Mouse (Mus musculus): ENCODE measurements around the gene 4933428G20Rik. TPM values are rescaled to one million over a fixed set of nuclear protein-coding genes. Genes with fewer than 3 reads are reported as not detected.

Gene 4933428G20Rik
- total RNA-seq, 2 experiments from 2014 or later: 0.33 TPM; not detected in 1

DNA sequence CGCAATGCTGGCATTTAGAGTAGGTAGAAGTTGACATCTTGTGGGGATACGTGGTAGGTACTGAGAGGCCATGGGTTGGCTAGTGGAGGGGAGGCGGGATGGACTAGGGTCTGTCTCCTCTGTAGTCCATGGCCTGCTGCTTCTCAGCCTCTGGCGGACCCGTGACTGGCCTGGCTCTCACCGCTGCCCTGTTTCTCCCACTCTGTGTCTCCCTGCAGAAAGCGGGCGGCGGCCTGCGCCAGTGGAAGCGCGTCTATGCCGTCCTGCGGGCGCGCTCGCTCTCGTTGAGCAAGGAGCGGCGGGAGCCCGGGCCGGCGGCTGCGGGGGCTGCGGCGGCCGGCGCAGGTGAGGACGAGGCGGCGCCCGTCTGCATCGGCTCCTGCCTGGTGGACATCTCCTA lies 37.0 kb downstream of the 4933428G20Rik start:
- DNase-seq: no peak

DNA sequence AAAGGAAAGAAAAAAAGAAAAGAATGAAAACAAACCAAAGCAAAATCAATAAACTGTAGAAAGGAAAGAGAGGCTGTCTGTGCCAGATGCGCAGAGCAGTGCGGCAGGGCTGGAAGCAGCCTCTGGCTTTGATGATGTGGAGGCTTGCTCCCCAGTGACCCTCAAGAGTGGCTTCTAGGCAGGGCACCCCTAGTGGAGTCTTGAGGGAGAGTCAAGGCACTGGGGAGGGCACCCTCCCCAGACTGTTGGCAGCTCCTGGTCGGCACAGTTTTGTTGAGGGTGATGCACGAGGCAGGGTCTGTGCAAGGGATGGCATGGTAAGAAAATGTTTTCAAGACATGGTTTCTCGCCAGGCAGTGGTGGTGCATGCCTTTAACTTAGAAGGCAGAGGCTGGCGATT lies 37.6 kb downstream of the 4933428G20Rik start:
- DNase-seq: no peak

DNA sequence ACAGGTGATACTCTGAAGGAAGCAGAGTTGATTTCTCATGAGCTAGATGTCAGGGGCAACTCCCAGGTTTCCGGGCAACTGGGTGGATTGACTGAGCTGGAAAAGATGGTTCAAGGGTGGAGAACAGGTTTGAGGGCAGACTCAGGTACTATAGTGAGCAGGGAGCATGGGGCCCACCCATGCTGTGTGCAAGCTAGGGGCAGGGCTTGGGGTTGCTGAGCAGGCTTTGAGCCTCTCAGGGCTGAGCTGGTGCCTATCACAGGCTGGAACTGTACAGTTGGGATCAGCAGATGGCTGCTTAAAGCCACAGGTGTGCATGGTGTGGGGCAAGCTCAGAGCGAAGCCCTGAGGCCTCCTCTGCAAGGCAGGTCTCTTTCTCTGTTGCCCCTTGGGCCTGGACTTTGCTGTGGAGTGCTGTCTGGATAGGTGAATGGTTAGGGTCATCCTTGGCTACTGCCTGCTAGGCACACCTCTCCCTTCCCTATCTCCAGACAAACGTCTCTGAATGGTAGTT lies 38.8 kb downstream of the 4933428G20Rik start:
- DNase-seq: no peak

DNA sequence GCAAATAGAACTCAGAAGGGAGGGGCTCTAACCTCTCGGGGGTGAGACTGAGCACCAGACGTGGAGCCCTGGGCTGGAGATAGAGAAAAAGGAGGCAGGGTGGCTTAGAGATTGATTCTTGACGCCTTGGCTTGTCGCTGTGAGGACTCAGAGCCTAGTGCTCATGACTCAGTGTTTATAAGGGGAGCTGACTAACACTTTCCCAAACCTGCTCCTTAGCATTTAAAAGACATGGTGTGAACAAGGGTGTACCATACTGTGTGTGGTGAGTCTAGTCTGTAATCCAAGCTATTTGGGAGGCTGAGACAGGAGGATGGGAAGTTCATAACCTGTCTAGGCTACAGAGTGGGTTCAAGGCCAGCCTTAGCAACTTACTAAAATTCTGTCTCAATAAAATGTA lies 43.0 kb downstream of the 4933428G20Rik start:
- DNase-seq: no peak

DNA sequence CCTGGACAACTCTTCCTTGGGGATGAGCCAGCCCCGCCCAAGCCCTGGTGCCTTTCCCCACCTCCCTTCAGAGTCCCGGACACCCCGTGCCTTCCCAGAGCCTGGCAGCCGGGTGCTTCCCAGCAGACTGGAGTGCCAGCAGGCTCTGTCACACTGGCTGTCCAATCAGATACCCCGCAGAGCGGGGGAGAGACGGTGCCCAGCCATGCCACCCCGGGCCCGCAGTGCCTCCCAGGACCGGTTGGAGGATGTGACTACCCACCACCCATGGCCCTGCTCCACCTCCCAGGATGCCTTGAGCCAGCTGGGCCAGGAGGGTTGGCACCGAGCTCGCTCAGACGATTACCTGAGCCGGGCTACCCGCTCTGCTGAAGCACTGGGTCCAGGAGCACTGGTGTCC lies 48.5 kb downstream of the 4933428G20Rik start:
- no peak for DNase-seq

DNA sequence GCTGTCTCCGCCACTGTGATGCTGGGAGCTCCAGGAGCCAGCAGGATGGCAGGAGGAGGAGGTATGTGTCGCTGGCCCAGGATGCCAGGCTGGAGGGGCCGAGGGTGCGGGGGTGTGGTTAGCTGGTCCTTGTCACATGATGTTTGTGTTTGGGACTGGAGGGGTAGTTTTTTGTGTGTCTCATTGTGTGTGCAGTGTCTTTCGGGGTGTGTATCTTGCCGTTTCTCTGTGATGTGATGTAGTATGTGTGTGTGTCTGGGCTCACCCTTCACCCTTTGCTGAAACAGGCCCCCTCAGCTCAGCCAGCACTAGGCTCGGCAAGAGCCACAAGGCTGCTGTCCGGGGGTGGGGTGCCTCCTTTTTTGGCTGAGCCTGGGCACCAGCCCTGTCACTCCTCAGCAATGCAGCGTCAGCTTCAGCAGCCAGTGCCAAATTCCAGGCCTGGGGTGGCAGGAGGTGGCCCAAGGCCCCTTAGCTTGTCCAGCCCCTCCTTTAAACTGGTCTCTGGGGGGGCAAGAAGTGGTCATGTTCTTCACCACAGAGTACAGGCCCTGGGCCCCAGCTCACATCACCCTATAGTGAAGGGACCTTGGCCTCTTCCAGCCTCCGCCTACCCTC lies 49.7 kb downstream of the 4933428G20Rik start:
- peak; percentile 80 to 81 for DNase-seq

DNA sequence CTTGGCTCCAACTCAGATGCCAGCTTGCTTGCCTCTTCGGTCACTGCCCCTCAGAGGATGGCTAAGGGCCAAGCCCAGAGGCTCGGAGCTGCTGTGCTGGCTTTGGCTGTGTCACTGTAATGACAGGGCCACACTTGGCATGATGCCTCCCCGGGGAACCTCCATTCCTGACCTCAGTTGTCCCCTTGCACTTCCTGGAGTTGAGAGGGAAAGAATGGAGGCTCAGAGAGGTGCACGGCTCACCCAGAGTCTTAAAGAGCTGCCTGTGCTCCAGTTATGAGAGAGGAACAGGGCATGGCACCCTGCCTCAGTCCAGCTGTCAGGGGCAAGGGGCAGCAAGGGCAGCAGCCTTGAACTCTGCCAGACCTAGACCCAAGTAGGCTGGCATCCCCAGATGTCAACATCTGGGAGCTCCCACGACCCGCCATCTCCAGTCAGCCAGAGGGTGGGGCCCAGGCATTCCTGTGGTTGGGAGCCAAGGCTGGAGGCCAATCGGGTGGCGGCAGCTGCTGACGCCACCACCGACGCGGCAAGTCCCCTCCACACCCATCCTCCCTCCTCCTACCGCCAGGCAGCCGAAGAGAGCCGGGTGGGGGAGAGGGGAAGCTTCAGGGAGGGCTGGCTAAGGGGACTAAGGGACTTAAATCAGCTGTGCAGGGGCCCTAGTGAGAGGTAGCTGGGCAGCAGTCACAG lies 50.4 kb downstream of the 4933428G20Rik start:
- DNase-seq: peak; percentile 93 to 95

DNA sequence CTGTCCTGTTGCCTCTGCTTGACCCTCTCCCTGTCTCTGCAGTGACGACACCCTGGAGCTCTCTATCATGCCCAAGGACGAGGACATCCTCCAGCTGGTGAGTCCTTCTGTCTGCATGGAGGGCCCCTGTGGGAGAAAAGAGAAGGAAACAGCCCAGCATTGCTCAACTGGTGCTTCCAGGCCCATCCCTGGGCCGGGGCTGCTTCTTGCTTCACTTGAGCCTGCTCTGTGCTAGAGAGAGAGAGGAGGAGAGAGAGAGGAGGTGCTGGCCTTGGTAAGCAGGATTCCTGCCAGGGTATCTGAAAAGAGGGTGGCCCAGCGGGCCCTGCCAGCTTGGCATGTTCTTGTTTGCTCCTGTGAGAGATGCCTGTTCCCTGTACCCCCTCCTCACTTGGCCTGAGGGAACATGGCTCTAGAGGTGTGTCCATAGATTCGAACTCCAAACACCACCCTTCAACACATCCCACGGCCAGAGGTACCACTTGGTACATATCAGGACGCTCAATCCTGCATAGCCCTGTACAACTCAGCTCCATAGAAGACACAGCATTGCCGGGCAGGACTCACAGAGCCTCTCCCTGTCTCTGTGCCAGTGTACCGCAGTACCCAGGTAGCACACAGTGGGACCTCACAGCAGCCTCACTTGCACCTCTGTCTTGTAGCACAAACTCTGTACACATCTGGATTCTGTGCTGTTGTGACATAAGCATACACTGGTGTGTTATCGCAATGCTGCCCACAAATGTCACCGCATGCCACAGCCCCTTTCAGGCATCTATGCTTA lies 51.3 kb downstream of the 4933428G20Rik start:
- DNase-seq: peak; percentile 69 to 84

DNA sequence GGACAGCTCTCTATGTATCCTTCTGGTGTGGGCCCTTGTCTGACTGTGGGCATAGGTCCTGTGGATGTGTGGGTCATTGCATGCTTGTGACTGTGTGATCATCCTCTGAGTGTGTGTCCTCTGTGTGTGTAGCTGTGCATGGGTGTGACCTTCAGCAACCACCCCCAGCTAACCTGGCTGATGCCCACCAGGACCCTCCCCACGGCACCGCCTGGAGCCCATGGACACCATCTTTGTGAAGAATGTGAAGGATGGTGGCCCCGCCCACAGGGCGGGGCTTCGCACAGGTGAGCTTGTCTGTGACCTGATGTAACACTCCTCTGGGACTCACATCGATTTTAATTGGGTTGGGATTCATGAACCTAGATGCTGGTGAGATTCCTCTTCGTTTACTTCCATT lies 52.2 kb downstream of the 4933428G20Rik start:
- no peak for DNase-seq

DNA sequence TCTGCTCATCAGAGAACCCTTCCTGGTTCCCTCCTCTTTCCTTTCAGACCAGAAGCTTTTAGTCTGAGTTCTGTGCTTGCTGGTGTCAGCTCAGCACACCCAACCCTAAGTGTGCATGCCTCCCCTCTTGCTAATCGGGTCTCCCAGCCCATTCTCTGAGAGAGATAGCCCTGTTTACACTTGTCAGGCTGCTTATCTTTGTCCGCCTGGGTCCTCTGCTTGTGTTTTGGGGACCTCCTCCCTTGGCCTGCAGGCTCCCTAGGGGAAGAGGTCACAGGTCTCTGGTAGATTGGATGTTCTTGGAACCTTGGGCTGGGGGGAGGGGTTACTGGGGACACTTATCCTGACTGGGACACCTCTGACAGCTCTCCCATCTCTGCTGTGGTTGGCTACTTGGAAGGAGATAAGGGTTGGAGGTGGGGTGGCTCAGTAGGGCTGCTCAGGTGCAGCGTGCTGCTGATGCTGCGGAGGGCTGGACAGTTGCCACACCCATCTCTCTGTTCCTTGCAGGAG lies 54.1 kb downstream of the 4933428G20Rik start:
- DNase-seq: no peak

DNA sequence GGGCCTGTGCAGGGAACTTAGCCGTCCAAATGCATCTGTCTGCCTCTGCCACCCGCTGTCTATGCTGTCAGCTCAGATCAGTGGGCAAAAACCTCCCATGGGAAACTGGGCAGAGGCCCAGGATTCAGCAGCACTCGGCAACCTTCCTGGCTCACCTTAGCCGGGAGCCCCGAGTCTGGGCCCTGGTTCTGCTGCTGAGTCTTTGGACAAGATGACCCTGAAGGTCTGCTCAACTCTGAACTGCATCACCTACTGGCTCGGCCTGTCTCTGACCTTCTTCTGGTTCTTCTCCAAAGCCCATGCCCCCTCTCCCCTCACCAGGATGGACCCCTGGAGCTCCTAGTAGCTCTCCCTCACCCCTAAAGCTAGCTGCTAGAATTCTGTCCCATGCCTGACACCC lies 54.5 kb downstream of the 4933428G20Rik start:
- DNase-seq: no peak

DNA sequence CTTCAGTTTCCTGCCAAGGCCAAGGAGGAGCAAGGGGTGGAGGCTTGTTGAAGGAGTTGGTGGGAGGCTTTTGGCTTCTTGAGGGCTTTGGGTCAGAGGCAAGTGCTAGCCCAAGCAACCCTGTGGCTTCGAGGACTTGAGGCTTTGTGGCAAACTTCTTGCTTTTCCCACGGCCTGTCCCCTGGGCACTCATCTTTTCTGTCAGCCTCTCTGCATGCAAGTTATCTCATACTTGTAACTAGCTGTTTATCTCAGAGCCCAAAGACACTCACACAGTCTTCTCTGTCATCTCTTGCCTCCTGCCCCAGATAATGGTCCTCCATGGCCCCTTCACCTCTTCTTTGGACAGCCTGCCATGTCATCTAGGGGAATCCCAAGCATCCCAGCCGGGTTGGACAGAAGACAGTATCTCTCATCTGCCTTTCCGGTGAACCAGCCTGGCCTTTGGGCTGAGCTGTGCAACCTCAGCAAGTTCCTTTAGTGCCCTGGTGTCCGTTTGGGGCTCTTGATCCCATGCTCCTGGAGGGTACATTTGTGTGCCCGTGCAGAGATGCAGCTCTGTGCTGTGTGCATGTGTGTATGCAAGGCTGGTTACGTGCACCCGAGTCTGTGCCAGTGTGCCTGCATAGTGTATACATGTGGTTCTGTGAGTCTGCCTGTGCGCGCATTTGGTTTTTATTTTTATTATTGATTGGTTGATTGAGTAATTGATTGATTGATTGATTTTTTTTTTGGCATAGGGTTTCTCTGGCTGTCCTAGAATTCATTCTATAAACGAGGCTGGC lies 57.1 kb downstream of the 4933428G20Rik start:
- DNase-seq: no peak

DNA sequence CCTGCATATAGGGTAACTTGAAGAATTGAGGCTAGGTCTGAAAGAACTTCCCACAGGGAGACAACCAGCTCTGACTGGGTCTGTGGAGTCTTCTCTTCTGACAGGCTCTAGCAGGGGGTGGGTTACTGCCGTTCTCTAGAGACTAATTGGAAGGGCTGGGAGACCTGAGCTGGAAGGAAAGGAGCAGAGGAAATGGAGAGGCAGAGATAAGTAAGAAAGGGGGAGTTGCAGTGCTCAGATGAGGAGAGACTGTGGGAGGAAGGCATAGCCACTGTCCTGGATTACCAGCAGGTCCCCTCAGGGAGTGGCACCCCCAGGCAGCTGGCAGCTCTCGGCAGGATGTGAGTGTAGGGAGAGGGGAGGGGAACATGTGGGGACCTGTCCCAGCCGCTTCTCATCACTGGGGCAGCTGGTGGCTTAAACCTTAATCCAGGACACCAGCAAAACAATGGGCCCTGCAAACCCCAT lies 58.4 kb downstream of the 4933428G20Rik start:
- DNase-seq: peak in 1 of 2 experiments; percentile 23

DNA sequence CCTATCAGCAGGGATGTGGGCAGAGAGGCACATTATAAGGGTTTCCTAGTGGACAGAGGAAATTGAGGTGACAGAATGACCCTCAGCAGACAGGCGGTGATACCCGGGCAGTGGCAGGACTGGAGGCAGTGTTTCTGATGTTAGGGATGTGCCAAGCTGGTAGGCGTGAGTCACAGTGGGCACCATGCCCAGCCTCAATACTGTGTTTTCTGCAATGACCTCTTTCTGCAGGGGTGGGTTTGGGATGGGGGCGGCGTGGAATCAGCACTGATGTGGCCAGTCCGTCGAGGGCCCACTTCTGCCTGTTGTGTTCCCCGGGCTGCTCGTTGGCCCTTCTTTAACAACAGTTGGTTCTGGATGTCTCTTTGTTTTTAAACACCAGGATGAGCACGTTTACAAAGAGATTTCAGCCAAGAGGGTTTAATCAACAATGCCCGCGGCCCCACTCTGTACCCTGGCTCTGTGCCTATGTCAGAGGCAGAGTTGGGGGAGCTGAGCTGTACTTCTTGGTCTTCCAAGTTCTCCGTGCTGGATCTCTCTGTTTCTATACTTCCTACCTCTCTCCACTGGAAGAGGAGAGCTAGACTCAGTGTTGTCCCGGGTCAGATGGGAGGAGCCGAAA lies 59.0 kb downstream of the 4933428G20Rik start:
- DNase-seq: peak; percentile 91

Other genes starting within 250 kb of the 4933428G20Rik start
- 10 to 100 TPM; 81.8 to 86.1 TPM for gene Npepps, start 219.7 kb downstream of the 4933428G20Rik start, total RNA-seq (2021)
- 10 to 100 TPM; 31.5 to 32.3 TPM for gene Mrpl45, start 184.6 kb downstream of the 4933428G20Rik start, total RNA-seq (2021)
- gene Gpr179, start 148.3 kb downstream of the 4933428G20Rik start, total RNA-seq (2021): 1 to 10 TPM in 1 of 2 experiments, under 1 TPM in 1; 0.93 to 1.2 TPM
- gene Socs7, start 137.8 kb downstream of the 4933428G20Rik start, total RNA-seq (2021): 10 to 100 TPM; 20.6 to 22.1 TPM
- 10 to 100 TPM; 28.6 to 37.3 TPM for gene Arhgap23, start 84.8 kb downstream of the 4933428G20Rik start, total RNA-seq (2021)
- gene Srcin1, start 75.8 kb upstream of the 4933428G20Rik start, total RNA-seq (2021): 10 to 100 TPM in 1 of 2 experiments, 1 to 10 TPM in 1; 6.8 to 14.5 TPM
- 1 to 10 TPM; 4.9 to 5.8 TPM for gene Epop, start 129.4 kb upstream of the 4933428G20Rik start, total RNA-seq (2021)
- gene Mllt6, start 163.1 kb upstream of the 4933428G20Rik start, total RNA-seq (2021): 10 to 100 TPM; 38.6 to 41.5 TPM
- 100 to 1,000 TPM; 187 to 222 TPM for gene Cisd3, start 185.5 kb upstream of the 4933428G20Rik start, total RNA-seq (2021)
- gene Pcgf2, start 200.2 kb upstream of the 4933428G20Rik start, total RNA-seq (2021): 10 to 100 TPM; 25.7 to 28.5 TPM
- 100 to 1,000 TPM; 227 to 235 TPM for gene Psmb3, start 203.1 kb upstream of the 4933428G20Rik start, total RNA-seq (2021)
- gene Pip4k2b, start 244.4 kb upstream of the 4933428G20Rik start, total RNA-seq (2021): 10 to 100 TPM; 27.5 to 29.6 TPM